Mouse (Mus musculus) regulatory T cell (primary cell): ENCODE results near the gene Dlg1.

Experiments used
- in situ Hi-C: fragments of 300-600 bp; cut with MboI, MseI; formaldehyde crosslinking; loops from one replicate; pipeline ENCODE4 v1.15.1; 2025; ENCODE audit warnings: high pct_unique_total_duplicates

Gene Dlg1

DNA sequence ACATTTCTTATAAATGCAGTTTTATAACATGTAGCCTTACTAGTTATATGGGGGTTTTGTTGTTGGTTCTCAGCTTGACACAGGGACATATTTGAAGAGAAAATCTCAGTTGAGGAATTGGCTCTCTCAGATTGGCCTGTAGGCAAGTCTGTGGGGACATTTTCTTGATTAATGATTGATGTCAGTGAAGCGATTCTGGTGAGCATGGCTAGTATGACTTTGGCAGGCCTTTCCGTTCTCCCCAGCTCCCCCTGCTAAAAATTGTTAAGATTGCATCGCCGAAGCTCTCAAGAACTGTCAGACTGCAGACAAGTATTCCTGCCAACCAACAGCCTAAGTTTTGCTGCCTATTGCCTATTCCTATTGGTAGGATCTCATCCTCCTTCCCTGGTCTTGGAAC, 73.8 kb downstream of the Dlg1 start:
- in situ Hi-C loops, result no loop called here

DNA sequence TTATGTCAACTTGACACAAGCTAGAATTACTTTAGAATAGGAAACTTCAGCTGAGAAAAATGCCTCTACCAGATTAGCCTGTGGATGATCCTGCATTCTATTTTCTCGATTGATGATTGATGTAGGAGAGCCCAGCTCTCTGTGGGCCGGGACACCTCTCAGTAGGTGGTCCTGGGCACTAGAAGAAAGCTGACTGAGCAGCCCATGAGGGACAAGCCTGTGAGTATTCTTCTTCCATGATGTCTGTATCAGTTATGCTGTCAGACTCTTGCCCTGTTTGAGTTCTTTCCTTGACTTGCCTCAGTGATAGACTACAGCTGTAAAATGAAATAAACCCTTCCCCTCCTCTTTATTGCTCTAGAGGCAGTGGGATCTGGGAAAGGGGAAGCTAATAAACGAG, 74.5 kb downstream of the Dlg1 start:
- in situ Hi-C loops, result no loop called here

- in situ Hi-C loops, result no loop called here
These were observed 77.0 kb downstream of the Dlg1 start for GRCm38 (mm10) chr16:31740271-31740670.

GRCm38 (mm10) chr16:31740704-31741103, 77.5 kb downstream of the Dlg1 start:
- in situ Hi-C loops, result no loop called here

GRCm38 (mm10) chr16:31750526-31750925, 87.3 kb downstream of the Dlg1 start:
- in situ Hi-C loops, result no loop called here

- in situ Hi-C loops, result no loop called here
These were observed 91.2 kb downstream of the Dlg1 start for GRCm38 (mm10) chr16:31754172-31755025.

- in situ Hi-C loops, result no loop called here
These were observed 91.8 kb downstream of the Dlg1 start for GRCm38 (mm10) chr16:31755053-31755452.

DNA sequence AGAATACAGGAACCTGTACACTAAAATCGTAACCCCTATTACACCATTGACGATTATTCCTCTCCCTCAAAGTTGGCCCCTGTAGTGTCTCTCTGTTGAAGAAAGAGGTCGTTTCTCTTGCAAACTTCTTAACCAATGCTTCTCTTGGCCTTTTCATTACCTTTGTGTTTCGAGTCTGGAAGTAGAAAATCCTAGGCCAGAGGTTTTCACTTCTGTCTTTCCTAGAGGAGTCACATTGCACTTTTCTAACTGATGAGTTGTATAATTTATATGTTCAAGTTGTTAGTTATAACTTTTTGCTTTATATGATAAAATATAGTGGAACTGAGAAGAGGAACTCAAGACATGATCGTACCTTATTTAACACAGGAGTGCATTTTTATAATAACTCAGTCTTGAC, 93.2 kb downstream of the Dlg1 start:
- in situ Hi-C loops, result no loop called here

- in situ Hi-C loops, result no loop called here
These were observed 94.4 kb downstream of the Dlg1 start for GRCm38 (mm10) chr16:31757606-31758005.

DNA sequence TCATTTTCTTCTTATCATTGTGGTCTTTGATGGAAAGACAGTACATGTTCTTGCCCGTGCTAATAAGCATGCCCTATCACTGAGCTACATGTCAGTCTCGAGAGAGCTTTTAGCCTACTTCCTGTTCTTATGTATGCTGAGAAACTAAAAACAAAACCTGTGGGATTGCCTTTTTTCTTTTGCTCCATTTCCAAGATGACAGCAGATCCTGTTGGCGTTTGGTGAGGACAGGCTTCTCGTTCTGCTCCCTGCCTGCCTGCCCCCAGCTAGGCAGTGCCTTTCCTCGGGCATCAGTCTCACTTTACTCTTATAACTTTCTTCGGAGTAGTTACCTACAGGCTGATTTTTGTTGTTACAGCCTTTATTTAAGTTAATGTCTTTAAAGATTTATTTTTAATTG, 96.2 kb downstream of the Dlg1 start:
- in situ Hi-C loops, result no loop called here

DNA sequence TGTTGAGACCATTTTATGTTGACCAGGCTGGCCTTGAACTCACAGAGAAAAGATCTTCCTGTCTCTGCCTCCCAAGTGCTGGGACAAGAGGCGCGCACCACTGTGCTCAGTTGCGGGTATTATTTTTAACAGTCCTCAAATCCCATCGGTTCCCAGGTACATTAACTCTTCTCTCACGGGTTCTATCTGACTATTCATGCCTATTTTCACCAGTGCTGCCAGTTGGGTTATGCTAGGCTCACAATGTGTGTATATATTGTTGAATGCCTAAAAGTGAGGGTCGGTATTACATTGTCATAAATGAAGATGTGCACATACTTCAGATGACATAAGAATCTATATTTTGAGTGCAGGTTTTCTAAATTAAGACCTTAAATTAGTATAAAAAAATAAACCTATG, 103.1 kb downstream of the Dlg1 start:
- in situ Hi-C loops, result no loop called here

GRCm38 (mm10) chr16:31766715-31767114, 103.5 kb downstream of the Dlg1 start:
- in situ Hi-C loops, result no loop called here

DNA sequence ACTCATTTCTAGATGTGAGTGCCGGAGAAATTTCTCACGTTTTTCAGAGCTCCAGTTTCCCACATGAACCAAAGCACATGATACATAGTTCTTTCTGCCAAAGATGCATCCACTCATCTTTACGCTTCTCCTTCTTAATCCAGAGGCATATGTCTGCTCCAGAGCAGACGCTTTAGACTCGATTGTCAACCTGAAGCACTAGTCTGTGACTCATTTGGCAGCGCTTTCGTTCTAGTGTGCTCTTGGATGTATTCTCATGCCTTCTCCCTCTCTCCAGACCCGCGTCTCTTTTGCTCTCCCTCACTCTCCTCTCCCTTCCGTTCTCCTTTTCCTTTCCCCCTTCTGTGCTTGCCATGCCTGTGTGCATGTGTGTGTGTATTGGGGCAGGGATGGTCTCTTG, 112.7 kb downstream of the Dlg1 start:
- in situ Hi-C loops, result no loop called here

- in situ Hi-C loops, result no loop called here
These were observed 117.8 kb downstream of the Dlg1 start for GRCm38 (mm10) chr16:31781015-31781414.

GRCm38 (mm10) chr16:31790056-31790455, 126.8 kb downstream of the Dlg1 start:
- in situ Hi-C loops, result no loop called here

- in situ Hi-C loops, result no loop called here
These were observed 140.4 kb downstream of the Dlg1 start for GRCm38 (mm10) chr16:31803644-31804043.

- in situ Hi-C loops, result no loop called here
These were observed 162.8 kb downstream of the Dlg1 start for GRCm38 (mm10) chr16:31826049-31826448.

GRCm38 (mm10) chr16:31830726-31831125, 167.5 kb downstream of the Dlg1 start:
- in situ Hi-C loops, result no loop called here

- in situ Hi-C loops, result no loop called here
These were observed 169.6 kb downstream of the Dlg1 start for GRCm38 (mm10) chr16:31832630-31833422.

GRCm38 (mm10) chr16:31834011-31834584, 170.9 kb downstream of the Dlg1 start:
- in situ Hi-C loops, result no loop called here

GRCm38 (mm10) chr16:31834662-31835318, 171.5 kb downstream of the Dlg1 start:
- in situ Hi-C loops, result no loop called here

GRCm38 (mm10) chr16:31837362-31837761, 174.1 kb downstream of the Dlg1 start:
- in situ Hi-C loops, result no loop called here
